Mouse (Mus musculus) common myeloid progenitor, adult 5-6 weeks (primary cell): Measurements from ENCODE around the gene Hils1. TPM values are rescaled to one million over a fixed set of nuclear protein-coding genes. Genes with fewer than 3 reads are reported as not detected.
A peak's percentile ranks its signal among the peaks of the same experiment; 100 is the strongest.

Experiments used
- ATAC-seq: replicated peaks from 2 replicates; pipeline ENCODE4 v1.8.0; 2016; ENCODE audit warnings: low read depth, mild to moderate bottlenecking, moderate TSS enrichment, inconsistent platforms; ENCODE audit not compliant: poor library complexity, severe bottlenecking
- total RNA-seq: library from RNA; stranded (forward); fragments of 200-1000, 187-1606 nt; gene quantifications from 2 replicates; pipeline ENCODE4 v1.2.3, GENCODE M21; 2017

The Hils1 gene
- total RNA-seq, 1 experiment from 2014 or later: not detected

DNA sequence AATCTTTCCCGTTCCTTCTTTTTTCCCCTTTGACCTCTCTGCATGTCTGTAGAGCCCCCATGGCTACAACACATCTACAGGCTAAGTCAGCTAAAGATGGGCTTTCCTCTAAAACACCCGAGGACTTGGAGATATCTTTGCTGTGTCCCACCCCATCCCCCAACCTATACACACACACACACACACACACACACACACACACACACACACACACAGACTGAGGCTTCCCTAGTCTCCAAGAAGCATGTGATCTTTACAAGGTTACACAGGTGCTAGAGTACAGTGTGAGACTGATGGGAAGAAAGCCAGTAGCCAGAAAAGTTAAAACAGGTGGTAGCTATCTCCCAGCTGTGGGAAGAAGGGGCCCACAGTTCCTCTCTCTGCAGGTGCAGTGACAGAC is 19.0 kb downstream of the Hils1 start:
- ATAC-seq: no peak

- ATAC-seq: no peak
Measured at GRCm38 (mm10) chr11:94987341-94987740, 19.9 kb downstream of the Hils1 start.

GRCm38 (mm10) chr11:94987851-94988250 is 20.5 kb downstream of the Hils1 start:
- no peak for ATAC-seq

DNA sequence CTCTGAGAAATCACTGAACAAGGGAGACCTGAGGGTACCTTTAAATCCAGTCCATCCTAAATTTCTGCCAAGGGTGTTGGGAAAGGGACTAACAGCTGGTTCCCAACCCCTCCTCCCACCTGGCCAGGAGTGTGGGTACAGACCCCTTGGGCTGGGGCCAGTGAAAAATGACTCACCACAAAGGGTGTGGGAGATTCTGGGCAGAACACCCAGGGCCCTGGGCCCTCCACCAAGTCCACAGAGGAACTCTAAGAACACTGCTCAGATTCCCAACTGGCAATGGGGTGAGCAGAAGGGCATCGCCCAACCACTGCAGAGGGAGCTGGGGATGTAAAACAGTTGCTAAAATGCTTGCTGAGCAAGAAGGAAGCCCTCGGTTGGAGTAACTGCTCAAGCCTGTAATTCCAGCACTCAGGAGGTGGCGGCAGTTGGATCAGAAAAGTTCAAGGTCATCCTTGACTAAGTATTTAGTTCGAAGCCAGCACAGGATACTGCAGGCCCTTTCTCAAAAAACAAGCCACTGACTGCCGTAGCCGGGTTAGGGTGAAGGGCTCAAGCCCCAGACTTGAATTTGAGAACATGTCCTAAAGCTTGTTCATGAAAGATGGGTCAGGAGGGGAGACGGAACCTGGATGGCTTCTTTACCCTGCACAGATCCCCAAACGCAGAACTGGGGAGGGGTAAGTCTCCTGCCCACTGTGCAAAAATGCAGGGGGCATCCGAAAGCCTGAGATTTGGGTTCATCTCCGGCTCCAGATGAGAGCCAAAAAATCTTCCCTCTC is 21.6 kb downstream of the Hils1 start:
- no peak for ATAC-seq

DNA sequence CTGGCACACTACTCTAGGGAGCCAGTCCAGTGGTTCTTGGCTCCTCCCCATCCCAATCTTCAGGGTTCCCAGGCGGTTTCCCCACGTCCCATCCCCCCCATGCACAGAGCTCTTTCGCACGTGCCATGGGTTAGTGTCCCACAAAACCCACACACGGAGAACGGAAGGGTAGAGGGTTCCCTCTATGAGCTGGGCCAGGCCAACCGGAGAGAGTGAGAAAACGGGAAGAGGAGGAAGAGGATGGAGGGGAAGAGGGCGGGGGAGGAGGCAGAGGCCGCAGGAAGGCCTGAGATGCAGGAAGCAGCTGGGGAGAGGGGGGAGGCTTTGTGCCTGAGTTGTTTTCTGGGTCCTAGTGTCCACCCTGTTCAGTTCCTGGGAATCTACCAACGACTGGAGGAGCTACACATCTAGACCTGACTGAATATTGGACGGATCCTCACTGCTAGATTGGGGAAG is 22.2 kb downstream of the Hils1 start:
- peak; percentile 59 for ATAC-seq

DNA sequence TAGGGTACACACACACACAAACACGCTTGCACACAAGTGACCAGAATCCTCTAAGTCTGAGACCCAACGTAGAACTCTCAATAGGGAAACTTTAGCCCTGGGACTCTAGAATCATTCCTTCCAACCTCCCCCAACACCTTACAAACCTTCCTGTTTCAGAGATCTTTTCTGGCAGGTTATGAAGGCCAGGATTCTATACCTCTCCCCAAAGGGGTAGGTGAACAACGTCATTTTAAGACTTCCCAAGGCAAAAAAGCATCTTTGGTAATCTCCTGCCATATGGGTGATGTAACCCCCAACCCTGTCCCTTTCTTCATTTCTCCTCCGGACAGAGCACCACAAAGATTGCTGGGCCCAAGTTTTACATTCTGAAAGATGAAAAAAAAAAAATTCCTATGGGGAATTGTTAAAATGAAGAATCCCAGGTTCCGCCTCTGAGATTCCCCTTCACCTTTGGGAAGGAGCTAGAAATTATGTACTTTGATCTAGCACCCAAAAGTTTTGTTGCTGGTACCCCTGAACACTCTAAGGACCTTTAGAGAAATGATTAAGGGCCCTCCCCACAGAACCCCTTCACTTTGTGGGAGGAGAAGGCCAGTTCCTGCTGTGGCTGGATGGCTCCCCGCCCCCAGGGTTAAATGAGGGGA is 22.8 kb downstream of the Hils1 start:
- ATAC-seq: no peak

DNA sequence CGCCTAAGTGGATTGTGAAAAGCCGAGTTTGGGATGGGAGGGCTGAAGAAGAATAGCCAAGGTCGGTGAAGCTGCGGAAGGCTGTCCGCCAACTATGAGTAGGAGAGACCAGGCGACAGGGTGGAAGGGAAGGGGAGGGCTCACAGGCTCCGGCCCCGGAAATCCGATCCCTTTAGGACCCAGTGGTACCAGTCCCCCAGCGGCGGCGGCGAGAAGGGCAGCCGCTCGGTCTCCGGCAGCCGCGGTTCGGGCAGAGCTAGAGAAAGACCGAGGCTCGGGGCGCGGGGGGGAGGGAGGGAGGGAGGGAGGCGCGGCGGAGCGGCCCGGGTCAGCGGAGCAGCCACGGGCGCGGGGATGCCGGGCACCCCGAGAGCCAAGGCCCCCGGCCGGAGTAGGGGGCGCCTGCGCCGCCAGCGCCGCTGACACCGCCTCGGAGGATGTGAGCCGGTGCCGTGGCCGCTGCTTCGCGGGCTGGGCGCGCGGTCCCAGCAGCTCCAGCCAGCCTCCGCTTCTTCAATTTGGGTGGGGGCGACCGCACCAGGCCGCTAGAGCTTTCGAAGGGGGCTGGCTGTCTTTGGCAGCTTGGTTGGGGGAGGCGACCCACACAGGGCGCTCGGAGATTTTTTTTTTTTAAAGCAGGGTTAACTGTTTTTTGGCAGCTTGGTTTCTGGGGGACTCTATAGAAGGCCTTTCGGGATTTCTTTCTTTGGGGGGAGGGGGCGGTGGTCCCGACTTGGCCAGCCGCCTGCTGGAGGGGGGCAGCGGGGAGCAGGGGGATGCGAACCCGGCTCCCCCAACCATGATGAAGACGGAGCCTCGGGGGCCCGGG is 23.6 kb downstream of the Hils1 start, which contains the start of gene Ppp1r9b:
Ppp1r9b (plus strand) TSS at position 287 of the 829 bp plus-strand sequence.
- peak; percentile 59 for ATAC-seq

DNA sequence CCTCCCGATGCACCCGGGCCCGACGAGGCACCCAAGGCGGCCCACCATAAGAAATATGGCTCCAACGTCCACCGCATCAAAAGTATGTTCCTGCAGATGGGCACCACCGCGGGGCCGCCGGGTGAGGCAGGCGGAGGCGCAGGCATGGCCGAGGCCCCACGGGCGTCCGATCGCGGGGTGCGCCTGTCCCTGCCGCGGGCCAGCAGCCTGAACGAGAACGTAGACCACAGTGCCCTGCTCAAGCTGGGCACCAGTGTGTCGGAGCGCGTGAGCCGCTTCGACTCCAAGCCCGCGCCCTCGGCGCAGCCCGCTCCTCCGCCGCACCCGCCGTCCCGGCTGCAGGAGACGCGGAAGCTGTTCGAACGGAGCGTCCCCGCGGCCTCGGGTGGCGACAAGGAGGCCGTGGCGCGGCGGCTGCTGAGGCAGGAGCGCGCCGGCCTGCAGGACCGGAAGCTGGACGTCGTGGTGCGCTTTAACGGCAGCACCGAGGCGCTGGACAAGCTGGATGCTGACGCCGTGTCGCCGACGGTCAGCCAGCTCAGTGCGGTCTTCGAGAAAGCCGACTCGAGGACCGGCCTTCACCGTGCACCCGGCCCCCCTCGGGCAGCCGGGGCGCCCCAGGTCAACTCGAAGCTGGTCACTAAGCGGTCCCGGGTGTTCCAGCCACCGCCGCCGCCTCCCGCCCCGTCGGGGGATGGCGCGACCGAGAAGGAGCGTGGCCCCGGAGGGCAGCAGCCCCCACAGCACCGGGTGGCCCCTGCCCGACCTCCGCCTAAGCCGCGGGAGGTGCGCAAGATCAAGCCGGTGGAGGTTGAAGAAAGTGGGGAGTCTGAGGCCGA is 24.5 kb downstream of the Hils1 start:
- no peak for ATAC-seq

- ATAC-seq: no peak
Measured at GRCm38 (mm10) chr11:94992480-94992753, 25.0 kb downstream of the Hils1 start.

DNA sequence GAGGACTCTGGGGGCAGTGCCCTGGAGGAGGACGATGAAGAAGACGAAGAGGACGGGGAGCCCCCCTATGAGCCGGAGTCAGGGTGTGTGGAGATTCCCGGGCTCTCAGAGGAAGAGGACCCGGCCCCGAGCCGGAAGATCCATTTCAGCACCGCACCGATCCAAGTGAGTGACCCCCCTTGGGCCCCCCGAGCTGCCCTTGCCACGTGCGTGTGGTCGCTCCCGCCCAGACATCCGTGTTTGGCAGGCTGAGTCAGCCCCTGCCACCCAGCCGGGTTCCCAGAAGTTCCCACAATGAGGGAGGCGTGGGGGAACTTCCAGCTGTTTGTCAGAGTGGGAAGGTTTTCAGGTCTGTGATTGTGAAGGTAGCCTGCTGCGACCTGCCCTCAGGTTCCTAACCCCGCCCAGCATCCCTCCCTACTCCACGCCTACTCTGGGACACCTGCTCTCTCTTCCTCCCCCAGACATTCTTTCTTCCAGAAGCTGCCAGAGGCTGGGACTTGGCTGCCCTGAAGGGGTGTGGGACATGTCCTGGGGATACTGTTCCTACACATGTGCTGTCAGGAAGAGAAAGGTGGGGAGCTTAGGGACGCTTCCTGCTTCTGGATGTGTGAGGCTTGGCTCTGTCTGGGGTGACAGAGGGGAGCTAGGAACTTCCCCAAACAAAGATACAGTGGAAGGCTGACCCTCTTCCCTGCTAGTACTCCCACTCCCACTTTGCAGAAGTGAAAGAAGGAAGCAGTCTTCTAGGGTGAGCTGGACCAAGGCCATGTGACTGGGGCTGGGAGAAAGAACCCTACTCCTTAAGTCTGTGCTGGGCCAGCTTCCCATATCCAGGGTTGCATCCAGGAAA is 25.6 kb downstream of the Hils1 start:
- peak; percentile 27 for ATAC-seq

GRCm38 (mm10) chr11:94994208-94994814 is 26.9 kb downstream of the Hils1 start:
- no peak for ATAC-seq

- no peak for ATAC-seq
Measured at GRCm38 (mm10) chr11:94994947-94995772, 27.8 kb downstream of the Hils1 start.

- no peak for ATAC-seq
Measured at GRCm38 (mm10) chr11:94996101-94996500, 28.7 kb downstream of the Hils1 start.

DNA sequence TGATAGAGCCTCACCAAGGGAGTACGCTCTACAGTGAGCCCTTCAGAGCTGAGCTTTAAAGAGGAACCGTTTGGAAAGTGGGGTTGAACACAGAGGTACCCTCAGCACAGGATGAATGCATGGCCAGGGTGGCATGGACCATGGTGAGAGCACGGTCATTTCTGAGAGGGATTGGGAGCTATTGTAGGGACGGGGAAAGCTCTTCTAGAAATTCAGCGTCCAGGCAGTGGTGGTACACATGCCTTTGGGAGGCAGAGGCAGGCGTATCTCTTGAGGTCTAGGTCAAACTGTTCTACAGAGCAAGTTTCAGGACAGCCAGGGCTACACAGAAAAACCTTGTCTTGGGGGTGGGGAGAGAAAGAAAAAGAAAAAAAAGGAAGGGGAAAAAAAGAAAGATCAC is 29.6 kb downstream of the Hils1 start:
- no peak for ATAC-seq

DNA sequence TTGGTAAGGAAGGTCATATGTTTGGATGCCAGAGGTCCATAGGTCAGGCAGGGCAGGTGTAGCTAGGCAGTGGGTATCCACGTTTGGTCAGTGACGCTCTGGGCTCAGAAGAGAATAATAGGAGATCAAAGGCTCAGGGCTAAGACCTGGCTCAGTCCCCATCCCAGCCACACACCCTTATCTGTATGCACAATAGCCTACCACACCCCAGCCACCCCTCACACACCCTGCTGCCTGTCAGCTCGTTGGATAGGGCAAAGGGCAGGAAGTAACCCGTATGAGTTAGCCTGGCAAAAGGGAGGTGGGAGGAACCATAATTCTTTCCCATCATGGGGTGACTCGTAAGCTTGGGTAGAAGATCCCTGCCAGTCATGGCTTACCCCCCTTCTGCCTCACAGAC is 30.2 kb downstream of the Hils1 start:
- ATAC-seq: peak; percentile 62

DNA sequence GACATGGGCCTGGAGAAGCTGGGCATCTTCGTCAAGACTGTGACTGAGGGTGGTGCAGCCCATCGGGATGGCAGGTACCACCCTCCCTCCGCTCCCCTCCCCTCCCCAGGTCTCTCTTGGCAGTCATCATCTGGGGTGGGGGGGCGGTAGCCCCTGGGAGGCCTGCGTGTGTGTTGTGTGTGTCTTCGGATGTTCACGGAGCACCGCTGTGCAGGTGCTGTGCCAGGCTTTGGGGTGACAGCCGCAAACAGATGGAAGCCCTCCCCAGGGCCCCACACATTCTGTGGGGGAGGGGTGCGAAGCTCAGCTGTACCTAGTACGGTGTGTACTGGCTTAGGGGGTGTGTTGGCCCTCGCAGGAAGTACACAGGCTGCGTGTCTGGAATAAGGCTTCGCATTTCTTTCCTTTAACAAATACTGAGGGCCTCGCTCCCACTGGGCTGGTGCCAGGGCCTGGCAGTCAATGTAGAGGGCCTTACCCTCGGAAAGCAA is 30.7 kb downstream of the Hils1 start:
- no peak for ATAC-seq

GRCm38 (mm10) chr11:95000128-95000527 is 32.7 kb downstream of the Hils1 start:
- no peak for ATAC-seq

- ATAC-seq: peak; percentile 33
Measured at GRCm38 (mm10) chr11:95000548-95000947, 33.2 kb downstream of the Hils1 start.
